Mouse (Mus musculus): ENCODE measurements around the gene Vkorc1. TPM values are rescaled to one million over a fixed set of nuclear protein-coding genes. Genes with fewer than 3 reads are reported as not detected.
A peak's percentile ranks its signal among the peaks of the same experiment; 100 is the strongest.

The Vkorc1 gene
- polyA plus RNA-seq, 1 experiment, result 31.8 TPM

- no peak overlapping the region for H3K4me3 ChIP-seq (ENCODE audit: low read depth, low read length)
- peaks cover 4% of the 10 kb centered on the region for H3K4me1 ChIP-seq (ENCODE audit: control insufficient read depth, insufficient read depth, low read length)
- no peak overlapping the region for H3K9ac ChIP-seq (ENCODE audit: low read depth, poor library complexity, severe bottlenecking)
- TF ChIP-seq EP300 (IDR thresholded peaks at IDR 0.05; ENCODE audit: insufficient read depth, low read depth, low read length), result no peak
- no peak for TF ChIP-seq POLR2A (IDR thresholded peaks at IDR 0.05; ENCODE audit: insufficient read depth, low read length)
- TF ChIP-seq CTCF (IDR thresholded peaks at IDR 0.05; ENCODE audit: low read depth, low read length), result no peak
- no peaks in the 10 kb centered on the region for H3K9me3 ChIP-seq (replicated peaks; ENCODE audit: control insufficient read depth, insufficient read depth, low read length, poor library complexity, severe bottlenecking)
- peaks cover 16% of the 10 kb centered on the region for H3K36me3 ChIP-seq (ENCODE audit: control insufficient read depth, insufficient read depth, low read length, poor library complexity, severe bottlenecking)
- no peaks in the 10 kb centered on the region for H3K27me3 ChIP-seq (ENCODE audit: control insufficient read depth, insufficient read depth, low read length, poor library complexity, severe bottlenecking)
- H3K27ac ChIP-seq (ENCODE audit: insufficient read depth, low read length), result no peak overlapping the region
These were observed 27.2 kb upstream of the Vkorc1 start for GRCm38 (mm10) chr7:127922451-127923275.

- Histone ChIP-seq H3K36me3 (ENCODE audit: control insufficient read depth, insufficient read depth, low read length, poor library complexity, severe bottlenecking) (peaks cover 19% of the 10 kb centered on the region), H3K27me3 (ENCODE audit: control insufficient read depth, insufficient read depth, low read length, poor library complexity, severe bottlenecking) (no peaks in the 10 kb centered on the region), H3K9me3 (replicated peaks; ENCODE audit: control insufficient read depth, insufficient read depth, low read length, poor library complexity, severe bottlenecking) (no peaks in the 10 kb centered on the region), H3K27ac (ENCODE audit: insufficient read depth, low read length) (no peak overlapping the region), H3K4me1 (ENCODE audit: control insufficient read depth, insufficient read depth, low read length) (peaks cover 3% of the 10 kb centered on the region), H3K9ac (ENCODE audit: low read depth, poor library complexity, severe bottlenecking) (no peak overlapping the region), H3K4me3 (ENCODE audit: low read depth, low read length) (no peak overlapping the region)
- TF ChIP-seq CTCF (IDR thresholded peaks at IDR 0.05; ENCODE audit: low read depth, low read length) (peak; percentile 76), EP300 (IDR thresholded peaks at IDR 0.05; ENCODE audit: insufficient read depth, low read depth, low read length) (no peak)
These were observed 26.1 kb upstream of the Vkorc1 start for GRCm38 (mm10) chr7:127921516-127921915.

- Histone ChIP-seq H3K9me3 (replicated peaks; ENCODE audit: control insufficient read depth, insufficient read depth, low read length, poor library complexity, severe bottlenecking) (no peaks in the 10 kb centered on the region), H3K36me3 (ENCODE audit: control insufficient read depth, insufficient read depth, low read length, poor library complexity, severe bottlenecking) (peaks cover 25% of the 10 kb centered on the region), H3K9ac (ENCODE audit: low read depth, poor library complexity, severe bottlenecking) (no peak overlapping the region), H3K27me3 (ENCODE audit: control insufficient read depth, insufficient read depth, low read length, poor library complexity, severe bottlenecking) (no peaks in the 10 kb centered on the region), H3K4me3 (ENCODE audit: low read depth, low read length) (no peak overlapping the region), H3K4me1 (ENCODE audit: control insufficient read depth, insufficient read depth, low read length) (no peaks in the 10 kb centered on the region), H3K27ac (ENCODE audit: insufficient read depth, low read length) (peak overlapping the region; percentile 8; the same call in 1 of the 2 replicates)
- TF ChIP-seq CTCF (IDR thresholded peaks at IDR 0.05; ENCODE audit: low read depth, low read length) (peak; percentile 11), POLR2A (IDR thresholded peaks at IDR 0.05; ENCODE audit: insufficient read depth, low read length) (no peak)
These were observed 23.9 kb upstream of the Vkorc1 start for GRCm38 (mm10) chr7:127919290-127919689.

- H3K36me3 ChIP-seq (ENCODE audit: control insufficient read depth, insufficient read depth, low read length, poor library complexity, severe bottlenecking), result peaks cover 25% of the 10 kb centered on the region
- H3K4me1 ChIP-seq (ENCODE audit: control insufficient read depth, insufficient read depth, low read length), result no peaks in the 10 kb centered on the region
- H3K9me3 ChIP-seq (replicated peaks; ENCODE audit: control insufficient read depth, insufficient read depth, low read length, poor library complexity, severe bottlenecking), result no peaks in the 10 kb centered on the region
- no peak overlapping the region for H3K9ac ChIP-seq (ENCODE audit: low read depth, poor library complexity, severe bottlenecking)
- H3K27me3 ChIP-seq (ENCODE audit: control insufficient read depth, insufficient read depth, low read length, poor library complexity, severe bottlenecking), result no peaks in the 10 kb centered on the region
- TF ChIP-seq POLR2A (IDR thresholded peaks at IDR 0.05; ENCODE audit: insufficient read depth, low read length), result no peak
- peak; percentile 67 for TF ChIP-seq CTCF (IDR thresholded peaks at IDR 0.05; ENCODE audit: low read depth, low read length)
- H3K4me3 ChIP-seq (ENCODE audit: low read depth, low read length), result no peak overlapping the region
- peak overlapping the region; percentile 96 for H3K27ac ChIP-seq (ENCODE audit: insufficient read depth, low read length)
These were observed 22.8 kb upstream of the Vkorc1 start for GRCm38 (mm10) chr7:127918203-127918602.

- Histone ChIP-seq H3K27ac (ENCODE audit: insufficient read depth, low read length) (no peak overlapping the region), H3K9ac (ENCODE audit: low read depth, poor library complexity, severe bottlenecking) (no peak overlapping the region), H3K4me1 (ENCODE audit: control insufficient read depth, insufficient read depth, low read length) (no peaks in the 10 kb centered on the region), H3K36me3 (ENCODE audit: control insufficient read depth, insufficient read depth, low read length, poor library complexity, severe bottlenecking) (peaks cover 22% of the 10 kb centered on the region), H3K9me3 (replicated peaks; ENCODE audit: control insufficient read depth, insufficient read depth, low read length, poor library complexity, severe bottlenecking) (no peaks in the 10 kb centered on the region), H3K4me3 (ENCODE audit: low read depth, low read length) (no peak overlapping the region), H3K27me3 (ENCODE audit: control insufficient read depth, insufficient read depth, low read length, poor library complexity, severe bottlenecking) (no peaks in the 10 kb centered on the region)
- no peak for TF ChIP-seq EP300 (IDR thresholded peaks at IDR 0.05; ENCODE audit: insufficient read depth, low read depth, low read length)
- TF ChIP-seq CTCF (IDR thresholded peaks at IDR 0.05; ENCODE audit: low read depth, low read length), result no peak
- no peak for TF ChIP-seq POLR2A (IDR thresholded peaks at IDR 0.05; ENCODE audit: insufficient read depth, low read length)
These were observed 19.9 kb upstream of the Vkorc1 start for GRCm38 (mm10) chr7:127915293-127915692.

GRCm38 (mm10) chr7:127912938-127913337, 17.5 kb upstream of the Vkorc1 start:
- Histone ChIP-seq H3K9me3 (replicated peaks; ENCODE audit: control insufficient read depth, insufficient read depth, low read length, poor library complexity, severe bottlenecking) (no peaks in the 10 kb centered on the region), H3K27ac (ENCODE audit: insufficient read depth, low read length) (peak overlapping the region; percentile 89), H3K4me1 (ENCODE audit: control insufficient read depth, insufficient read depth, low read length) (no peaks in the 10 kb centered on the region), H3K9ac (ENCODE audit: low read depth, poor library complexity, severe bottlenecking) (peak overlapping the region; percentile 83), H3K4me3 (ENCODE audit: low read depth, low read length) (peak overlapping the region; percentile 45), H3K27me3 (ENCODE audit: control insufficient read depth, insufficient read depth, low read length, poor library complexity, severe bottlenecking) (no peaks in the 10 kb centered on the region), H3K36me3 (ENCODE audit: control insufficient read depth, insufficient read depth, low read length, poor library complexity, severe bottlenecking) (peaks cover 35% of the 10 kb centered on the region)
- TF ChIP-seq EP300 (IDR thresholded peaks at IDR 0.05; ENCODE audit: insufficient read depth, low read depth, low read length) (no peak), CTCF (IDR thresholded peaks at IDR 0.05; ENCODE audit: low read depth, low read length) (no peak), POLR2A (IDR thresholded peaks at IDR 0.05; ENCODE audit: insufficient read depth, low read length) (no peak)
